Mouse (Mus musculus): Measurements from ENCODE around the gene Spon1. TPM values are rescaled to one million over a fixed set of nuclear protein-coding genes. Genes with fewer than 3 reads are reported as not detected.

The Spon1 gene
- polyA plus RNA-seq, 1 experiment = not detected

- H3K4me1 ChIP-seq (ENCODE audit: control insufficient read depth, insufficient read depth, low read length) = no peaks in the 10 kb centered on the region
- no peak for TF ChIP-seq POLR2A (IDR thresholded peaks at IDR 0.05; ENCODE audit: borderline replicate concordance, low read depth, low read length)
- TF ChIP-seq CTCF (IDR thresholded peaks at IDR 0.05; ENCODE audit: low read depth, low read length) = no peak
These were observed 45.8 kb downstream of the Spon1 start for GRCm38 (mm10) chr7:113811376-113812158.

GRCm38 (mm10) chr7:113814101-113814779 lies 48.4 kb downstream of the Spon1 start:
- TF ChIP-seq CTCF (IDR thresholded peaks at IDR 0.05; ENCODE audit: low read depth, low read length) = no peak
- Histone ChIP-seq H3K4me3 (ENCODE audit: insufficient read depth, low read length) (no peak overlapping the region), H3K27ac (ENCODE audit: insufficient read depth, low read depth, low read length) (no peak overlapping the region), H3K4me1 (ENCODE audit: control insufficient read depth, insufficient read depth, low read length) (no peaks in the 10 kb centered on the region)

More at GRCm38 (mm10) chr7:113811376-113812158, 45.8 kb downstream of the Spon1 start:
- H3K27ac ChIP-seq (ENCODE audit: insufficient read depth, low read depth, low read length) = no peak overlapping the region
- H3K4me3 ChIP-seq (ENCODE audit: insufficient read depth, low read length) = no peak overlapping the region

- Histone ChIP-seq H3K4me3 (ENCODE audit: insufficient read depth, low read length) (no peak overlapping the region), H3K27ac (ENCODE audit: insufficient read depth, low read depth, low read length) (no peak overlapping the region), H3K4me1 (ENCODE audit: control insufficient read depth, insufficient read depth, low read length) (no peaks in the 10 kb centered on the region)
- TF ChIP-seq POLR2A (IDR thresholded peaks at IDR 0.05; ENCODE audit: borderline replicate concordance, low read depth, low read length) (no peak), CTCF (IDR thresholded peaks at IDR 0.05; ENCODE audit: low read depth, low read length) (no peak)
These were observed 49.9 kb downstream of the Spon1 start for GRCm38 (mm10) chr7:113815726-113816125.

- TF ChIP-seq POLR2A (IDR thresholded peaks at IDR 0.05; ENCODE audit: borderline replicate concordance, low read depth, low read length) (no peak), CTCF (IDR thresholded peaks at IDR 0.05; ENCODE audit: low read depth, low read length) (no peak)
- Histone ChIP-seq H3K27ac (ENCODE audit: insufficient read depth, low read depth, low read length) (no peak overlapping the region), H3K4me3 (ENCODE audit: insufficient read depth, low read length) (no peak overlapping the region), H3K4me1 (ENCODE audit: control insufficient read depth, insufficient read depth, low read length) (no peaks in the 10 kb centered on the region)
These were observed 51.1 kb downstream of the Spon1 start for GRCm38 (mm10) chr7:113816827-113817334.

GRCm38 (mm10) chr7:113818116-113818515 lies 52.3 kb downstream of the Spon1 start:
- no peak for TF ChIP-seq POLR2A (IDR thresholded peaks at IDR 0.05; ENCODE audit: borderline replicate concordance, low read depth, low read length)
- TF ChIP-seq CTCF (IDR thresholded peaks at IDR 0.05; ENCODE audit: low read depth, low read length) = no peak

GRCm38 (mm10) chr7:113820213-113820612 lies 54.4 kb downstream of the Spon1 start:
- Histone ChIP-seq H3K27ac (ENCODE audit: insufficient read depth, low read depth, low read length) (no peak overlapping the region), H3K4me3 (ENCODE audit: insufficient read depth, low read length) (no peak overlapping the region)
- TF ChIP-seq POLR2A (IDR thresholded peaks at IDR 0.05; ENCODE audit: borderline replicate concordance, low read depth, low read length) (no peak), CTCF (IDR thresholded peaks at IDR 0.05; ENCODE audit: low read depth, low read length) (no peak)

More at GRCm38 (mm10) chr7:113818116-113818515, 52.3 kb downstream of the Spon1 start:
- Histone ChIP-seq H3K4me3 (ENCODE audit: insufficient read depth, low read length) (no peak overlapping the region), H3K27ac (ENCODE audit: insufficient read depth, low read depth, low read length) (no peak overlapping the region), H3K4me1 (ENCODE audit: control insufficient read depth, insufficient read depth, low read length) (no peaks in the 10 kb centered on the region)

GRCm38 (mm10) chr7:113823026-113823425 lies 57.2 kb downstream of the Spon1 start:
- H3K4me3 ChIP-seq (ENCODE audit: insufficient read depth, low read length) = no peak overlapping the region
- no peak overlapping the region for H3K27ac ChIP-seq (ENCODE audit: insufficient read depth, low read depth, low read length)
- TF ChIP-seq POLR2A (IDR thresholded peaks at IDR 0.05; ENCODE audit: borderline replicate concordance, low read depth, low read length) (no peak), CTCF (IDR thresholded peaks at IDR 0.05; ENCODE audit: low read depth, low read length) (no peak)
- no peaks in the 10 kb centered on the region for H3K4me1 ChIP-seq (ENCODE audit: control insufficient read depth, insufficient read depth, low read length)

More at GRCm38 (mm10) chr7:113820213-113820612, 54.4 kb downstream of the Spon1 start:
- no peaks in the 10 kb centered on the region for H3K4me1 ChIP-seq (ENCODE audit: control insufficient read depth, insufficient read depth, low read length)

GRCm38 (mm10) chr7:113824651-113825050 lies 58.9 kb downstream of the Spon1 start:
- Histone ChIP-seq H3K4me1 (ENCODE audit: control insufficient read depth, insufficient read depth, low read length) (no peaks in the 10 kb centered on the region), H3K4me3 (ENCODE audit: insufficient read depth, low read length) (no peak overlapping the region), H3K27ac (ENCODE audit: insufficient read depth, low read depth, low read length) (no peak overlapping the region)
- TF ChIP-seq CTCF (IDR thresholded peaks at IDR 0.05; ENCODE audit: low read depth, low read length) (no peak), POLR2A (IDR thresholded peaks at IDR 0.05; ENCODE audit: borderline replicate concordance, low read depth, low read length) (no peak)

- no peaks in the 10 kb centered on the region for H3K4me1 ChIP-seq (ENCODE audit: control insufficient read depth, insufficient read depth, low read length)
- H3K4me3 ChIP-seq (ENCODE audit: insufficient read depth, low read length) = no peak overlapping the region
- TF ChIP-seq CTCF (IDR thresholded peaks at IDR 0.05; ENCODE audit: low read depth, low read length) (no peak), POLR2A (IDR thresholded peaks at IDR 0.05; ENCODE audit: borderline replicate concordance, low read depth, low read length) (no peak)
- H3K27ac ChIP-seq (ENCODE audit: insufficient read depth, low read depth, low read length) = no peak overlapping the region
These were observed 59.9 kb downstream of the Spon1 start for GRCm38 (mm10) chr7:113825498-113826205.

All from bone marrow macrophage, adult 2 months (primary cell).